Mouse (Mus musculus) gonadal fat pad, adult 2 months (tissue): Measurements from ENCODE around the gene Spock1. TPM values are rescaled to one million over a fixed set of nuclear protein-coding genes. Genes with fewer than 3 reads are reported as not detected.
A peak's percentile ranks its signal among the peaks of the same experiment; 100 is the strongest.

Experiments used
- DNase-seq: peaks from one replicate; pipeline ENCODE4 v3.0.0-alpha.2; 2012; ENCODE audit warnings: low read depth
- polyA plus RNA-seq: library from polyadenylated mRNA; depleted of rRNA; stranded (reverse); fragments of >200 nt; gene quantifications from 2 replicates; pipeline ENCODE4 v1.2.3, GENCODE M21; 2012

Spock1 gene
- polyA plus RNA-seq, 1 experiment = 14.0 TPM

GRCm38 (mm10) chr13:57858491-57858890 lies 49.6 kb downstream of the Spock1 start:
- peak; percentile 19 for DNase-seq

- DNase-seq = no peak
Measured at GRCm38 (mm10) chr13:57857016-57857415, 51.1 kb downstream of the Spock1 start.

- no peak for DNase-seq
Measured at GRCm38 (mm10) chr13:57856311-57856853, 51.8 kb downstream of the Spock1 start.

GRCm38 (mm10) chr13:57855766-57856165 lies 52.4 kb downstream of the Spock1 start:
- DNase-seq = no peak

GRCm38 (mm10) chr13:57854416-57854815 lies 53.7 kb downstream of the Spock1 start:
- DNase-seq = no peak

GRCm38 (mm10) chr13:57853621-57854020 lies 54.5 kb downstream of the Spock1 start:
- no peak for DNase-seq

- DNase-seq = no peak
Measured at GRCm38 (mm10) chr13:57853156-57853555, 55.0 kb downstream of the Spock1 start.

GRCm38 (mm10) chr13:57848931-57849330 lies 59.2 kb downstream of the Spock1 start:
- no peak for DNase-seq

GRCm38 (mm10) chr13:57847101-57847500 lies 61.0 kb downstream of the Spock1 start:
- DNase-seq = no peak

GRCm38 (mm10) chr13:57846468-57846867 lies 61.7 kb downstream of the Spock1 start:
- no peak for DNase-seq

- no peak for DNase-seq
Measured at GRCm38 (mm10) chr13:57841141-57841848, 66.8 kb downstream of the Spock1 start.

- no peak for DNase-seq
Measured at GRCm38 (mm10) chr13:57837691-57838437, 70.3 kb downstream of the Spock1 start.

GRCm38 (mm10) chr13:57831374-57832163 lies 76.6 kb downstream of the Spock1 start:
- no peak for DNase-seq

- DNase-seq = no peak
Measured at GRCm38 (mm10) chr13:57830896-57831295, 77.2 kb downstream of the Spock1 start.

GRCm38 (mm10) chr13:57830091-57830490 lies 78.0 kb downstream of the Spock1 start:
- no peak for DNase-seq

- no peak for DNase-seq
Measured at GRCm38 (mm10) chr13:57816276-57816675, 91.9 kb downstream of the Spock1 start.

GRCm38 (mm10) chr13:57812643-57813042 lies 95.5 kb downstream of the Spock1 start:
- no peak for DNase-seq

- DNase-seq = no peak
Measured at GRCm38 (mm10) chr13:57811253-57811652, 96.9 kb downstream of the Spock1 start.

GRCm38 (mm10) chr13:57810816-57811215 lies 97.3 kb downstream of the Spock1 start:
- no peak for DNase-seq

- DNase-seq = no peak
Measured at GRCm38 (mm10) chr13:57810083-57810482, 98.0 kb downstream of the Spock1 start.

GRCm38 (mm10) chr13:57809603-57810002 lies 98.5 kb downstream of the Spock1 start:
- DNase-seq = no peak

- no peak for DNase-seq
Measured at GRCm38 (mm10) chr13:57806816-57807215, 101.3 kb downstream of the Spock1 start.
